Mouse (Mus musculus): ENCODE measurements at regions not wholly inside any gene's neighbourhood (a gene's known extent, or its start where the extent isn't known, plus 50 kb on each side); places are given as distances from the start of the nearest gene placed in this dataset.

- DNase-seq (ENCODE audit: low read depth, low spot score) = no peak
These were observed 942.1 kb upstream of the Flrt2 start for GRCm38 (mm10) chr12:94749747-94750515.

DNA sequence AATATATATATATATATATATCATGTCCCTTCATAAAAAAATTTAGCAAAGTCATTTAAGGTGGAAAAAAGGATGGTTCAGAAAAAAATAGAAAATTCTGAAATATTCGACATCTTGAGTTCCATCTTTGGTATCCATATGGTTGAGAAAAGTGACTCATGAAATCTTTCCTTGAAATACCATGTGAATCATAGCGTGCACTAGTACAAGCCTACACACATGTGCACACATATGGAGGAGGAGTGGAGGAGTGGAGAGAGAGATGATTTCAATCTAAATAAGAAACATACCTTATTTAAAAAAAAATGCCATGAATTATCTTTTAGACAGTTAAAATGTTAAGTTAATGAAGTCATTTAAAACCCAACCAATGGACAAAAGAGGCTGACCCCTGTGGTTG is 936.3 kb upstream of the Flrt2 start:
- no peak for DNase-seq (ENCODE audit: low read depth, low spot score)

DNA sequence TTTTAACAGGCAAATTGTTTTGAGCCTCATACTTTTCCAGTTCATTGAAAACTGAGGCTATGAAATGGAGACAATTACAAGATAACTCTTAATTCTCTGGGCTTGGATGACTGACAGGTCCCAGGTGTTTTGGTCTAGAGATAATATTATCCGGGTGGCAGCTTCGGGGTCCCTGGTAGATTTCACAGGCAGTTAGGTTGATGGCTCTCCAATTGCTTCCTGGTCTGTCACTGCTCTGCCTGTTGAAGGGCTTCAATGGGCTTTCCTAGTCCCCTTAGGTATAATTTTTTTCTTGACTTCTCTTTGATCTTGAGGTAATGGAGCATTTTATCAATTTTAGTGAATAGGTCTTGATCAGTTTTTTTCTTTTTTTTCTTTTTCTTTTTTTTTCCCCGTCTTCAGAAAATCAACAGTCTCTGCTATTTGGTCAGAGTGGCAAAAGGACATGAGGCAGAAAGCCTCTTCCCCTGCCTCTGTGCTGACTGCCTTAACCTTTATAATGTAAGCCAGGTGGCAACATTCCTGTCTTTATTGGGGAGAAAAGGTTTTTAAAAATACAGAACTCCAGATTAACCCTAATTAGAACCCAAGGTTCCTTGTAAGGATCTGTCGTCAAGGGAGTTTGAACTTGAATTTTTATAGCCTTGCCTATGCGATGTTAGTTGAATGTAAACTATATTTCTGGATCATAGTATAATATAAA is 896.0 kb upstream of the Flrt2 start:
- no peak for DNase-seq (ENCODE audit: low read depth, low spot score)

GRCm38 (mm10) chr12:94804692-94805091 is 887.3 kb upstream of the Flrt2 start:
- no peak for DNase-seq (ENCODE audit: low read depth, low spot score)

GRCm38 (mm10) chr12:94831400-94831799 is 860.6 kb upstream of the Flrt2 start:
- DNase-seq (ENCODE audit: low read depth, low spot score) = no peak

GRCm38 (mm10) chr12:94862720-94863119 is 829.3 kb upstream of the Flrt2 start:
- no peak for DNase-seq (ENCODE audit: low read depth, low spot score)

- DNase-seq (ENCODE audit: low read depth, low spot score) = no peak
These were observed 781.2 kb upstream of the Flrt2 start for GRCm38 (mm10) chr12:94910816-94911215.

DNA sequence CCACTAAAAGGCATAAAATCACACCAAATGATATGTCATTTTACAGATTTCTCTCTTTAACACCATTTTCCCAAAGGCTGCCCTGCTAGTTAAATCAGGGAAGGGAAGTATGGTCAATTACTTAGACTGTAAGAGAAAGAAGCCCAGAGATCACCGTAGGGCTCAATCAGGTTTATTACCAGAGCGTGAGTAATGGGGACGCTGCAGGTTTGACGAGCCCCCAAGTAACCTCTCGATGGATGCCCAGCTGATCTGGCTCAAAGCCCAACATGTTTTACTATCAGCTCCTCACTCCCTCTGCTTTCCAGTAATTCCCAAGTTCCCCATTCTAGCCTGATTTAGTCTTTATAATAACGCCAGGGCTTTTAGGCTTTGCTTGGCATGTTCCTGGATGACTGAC is 749.0 kb upstream of the Flrt2 start:
- no peak for DNase-seq (ENCODE audit: low read depth, low spot score)

All from retina, postnatal 7 days (tissue).